Mouse (Mus musculus) ES-E14 (cell line): ENCODE results near the gene Fxr2.

Experiments used
- CHD2 ChIP-seq: IDR thresholded peaks from 2 replicates; pipeline ENCODE4 v1.6.1; 2014; ENCODE audit warnings: mild to moderate bottlenecking, low read depth, low read length, inconsistent platforms
- HCFC1 ChIP-seq: IDR thresholded peaks from 2 replicates; pipeline ENCODE4 v1.6.1; 2012; ENCODE audit warnings: low read length, inconsistent platforms, borderline replicate concordance; ENCODE audit not compliant: insufficient read depth
- MAFK ChIP-seq: IDR thresholded peaks from 2 replicates; pipeline ENCODE4 v1.6.1; 2014; ENCODE audit warnings: mild to moderate bottlenecking, low read depth, low read length, inconsistent platforms; ENCODE audit not compliant: insufficient read depth
- ZC3H11A ChIP-seq: IDR thresholded peaks from 2 replicates; pipeline ENCODE4 v1.6.1; 2012; ENCODE audit warnings: low read depth, mild to moderate bottlenecking, inconsistent platforms, low read length, borderline replicate concordance
- ZNF384 ChIP-seq: IDR thresholded peaks from 2 replicates; pipeline ENCODE4 v1.6.1; 2012; ENCODE audit warnings: low read depth, low read length, inconsistent platforms

DNA sequence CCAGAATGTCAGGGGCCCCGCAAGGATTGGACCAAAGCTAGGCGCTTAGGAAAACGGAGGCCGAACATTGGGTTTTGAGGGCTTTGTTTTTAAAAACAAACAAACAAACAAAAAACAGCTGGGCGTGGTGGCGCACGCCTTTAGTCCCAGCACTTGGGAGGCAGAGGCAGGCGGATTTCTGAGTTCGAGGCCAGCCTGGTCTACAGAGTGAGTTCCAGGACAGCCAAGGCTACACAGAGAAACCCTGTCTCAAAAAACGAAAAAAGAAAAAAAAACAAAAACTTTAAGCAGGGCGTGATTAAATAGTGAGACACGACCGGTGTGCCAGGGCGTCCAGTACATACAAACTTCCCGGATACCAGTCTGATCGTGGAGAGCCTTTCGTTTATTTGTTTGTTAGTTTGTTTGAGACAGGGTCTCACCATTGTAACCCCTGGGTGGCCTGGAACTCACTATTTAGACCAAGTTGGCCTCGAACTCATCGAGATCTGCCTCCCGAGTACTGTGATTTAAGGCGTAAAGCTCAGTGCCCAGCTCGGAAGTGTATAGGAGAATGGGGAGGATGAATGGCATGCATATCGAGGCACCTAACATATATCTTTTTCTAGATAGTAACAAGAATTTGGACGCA is 49.5 kb downstream of the Fxr2 start:
- TF ChIP-seq CHD2 (no peak), ZC3H11A (no peak), MAFK (no peak), HCFC1 (no peak), ZNF384 (no peak)
